In the genomic region with DNA sequence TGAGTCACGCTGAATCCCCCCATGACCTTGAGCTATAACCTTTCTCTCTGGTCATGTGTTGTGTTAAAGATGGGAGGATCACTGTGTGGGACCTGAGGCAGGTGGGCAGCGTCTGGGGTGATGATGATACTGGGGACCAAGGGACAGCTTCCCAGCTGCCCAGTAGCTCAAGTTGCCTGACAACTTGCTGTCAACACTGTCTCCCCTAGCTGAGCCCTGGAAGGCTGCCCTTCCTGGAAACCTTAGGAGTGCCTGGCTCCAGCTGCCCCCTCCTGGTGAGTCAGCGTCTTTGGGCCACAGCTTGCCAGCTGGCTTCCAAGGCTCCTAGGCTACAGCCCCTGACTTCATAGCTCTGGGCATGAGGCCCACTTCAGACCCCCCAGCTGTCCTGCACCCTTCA, we compare ENCODE assay signal across 8 mouse cellular contexts. TPM values are rescaled to one million over a fixed set of nuclear protein-coding genes. Genes with fewer than 3 reads are reported as not detected.
DNase-seq lines count a peak whose midpoint lies in the region; ATAC-seq and TF ChIP-seq lines count a peak whose summit lies in the region.

No protein-coding gene starts in this region.

- peak; percentile 24; the same call in 1 of the 2 replicates for TF ChIP-seq CTCF in embryonic fibroblast, embryonic 13.5 days (IDR thresholded peaks at IDR 0.05; ENCODE audit: borderline replicate concordance, insufficient read depth, low read length)
- peak; percentile 69 for TF ChIP-seq CTCF in layer of hippocampus, adult 2 months (conservative IDR thresholded peaks at IDR 0.05)

- no peak for TF ChIP-seq POLR2A in embryonic fibroblast, embryonic 13.5 days (IDR thresholded peaks at IDR 0.05; ENCODE audit: low read depth, low read length)

- H3K4me2 ChIP-seq in heart, embryonic 12.5 days, result no peak overlapping the region

- no peak overlapping the region for H3K9ac ChIP-seq in heart, embryonic 12.5 days

- no peak for ATAC-seq in heart, embryonic 12.5 days (ENCODE audit: insufficient number of reproducible peaks, low FRiP score)

- H3K9me3 ChIP-seq in heart, embryonic 12.5 days (replicated peaks), result peaks cover 3% of the 10 kb centered on the region; the same call in 1 of the 2 replicates

- H3K4me3 ChIP-seq in heart, embryonic 12.5 days, result no peak overlapping the region
- H3K4me3 ChIP-seq in embryonic fibroblast, embryonic 13.5 days (ENCODE audit: insufficient read depth, low read length), result no peak overlapping the region
- no peak overlapping the region for H3K4me3 ChIP-seq in layer of hippocampus, adult 2 months

- DNase-seq in heart, adult 18-20 months, result peak; percentile 24 to 31
- DNase-seq in right cerebral cortex, postnatal 10 days (ENCODE audit: low spot score in 2 of 2), result peak; percentile 45 to 68
- DNase-seq in right cerebral cortex, postnatal 25 days, result no peak
- DNase-seq in layer of hippocampus, adult 2 months (ENCODE audit: low spot score in 2 of 2), result peak in 1 of 2 experiments; percentile 24
- DNase-seq in B cell, adult 2 months, result no peak
- DNase-seq in left cerebral cortex, postnatal 36 days (ENCODE audit: low spot score in 2 of 2), result no peak

- 30% methylated on average over 3 of the region's 3 CpGs for WGBS in heart, embryonic 12.5 days

- H3K27ac ChIP-seq in heart, embryonic 12.5 days (ENCODE audit: poor library complexity, severe bottlenecking), result no peak overlapping the region
- H3K27ac ChIP-seq in embryonic fibroblast, embryonic 13.5 days (ENCODE audit: insufficient read depth, low read length), result no peak overlapping the region
- H3K27ac ChIP-seq in layer of hippocampus, adult 2 months, result no peak overlapping the region

- intact Hi-C loops in left cerebral cortex, postnatal 36 days (cut with DNase I), result no loop called here

- H3K4me1 ChIP-seq in heart, embryonic 12.5 days (replicated peaks), result peaks cover 12% of the 10 kb centered on the region
- H3K4me1 ChIP-seq in embryonic fibroblast, embryonic 13.5 days (ENCODE audit: control insufficient read depth, insufficient read depth, low read length), result no peaks in the 10 kb centered on the region

- peaks cover 71% of the 10 kb centered on the region for H3K27me3 ChIP-seq in heart, embryonic 12.5 days (replicated peaks)

- H3K36me3 ChIP-seq in heart, embryonic 12.5 days, result no peaks in the 10 kb centered on the region

RNA-seq across cellular contexts. Expression of gene Pvalb, which starts 1.0 kb away (rescaled TPM):
- total RNA-seq in heart, adult 18-20 months (2021), result under 1 TPM; 0.57 to 0.93 TPM
- polyA plus RNA-seq in heart, embryonic 12.5 days (2016; fragmentation: Nextera tagmentation; extraction: Ambion mirVana), result 0.21 and 0.49 TPM in 2 replicates
- not detected in 2 replicates for polyA plus RNA-seq in embryonic fibroblast, embryonic 13.5 days (2011; ENCODE audit: insufficient read length, low read depth, missing spikeins)
- 10 to 100 TPM; 57.3 to 63.3 TPM for total RNA-seq in layer of hippocampus, adult 2 months (2021)
- 100 to 1,000 TPM in 1 of 2 experiments, 10 to 100 TPM in 1; 73.3 to 114 TPM for total RNA-seq in left cerebral cortex, postnatal 36 days (2021)

RNA-seq across cellular contexts. Expression of gene Ift27, which starts 31.3 kb away (rescaled TPM):
- 10 to 100 TPM in 1 of 2 experiments, 1 to 10 TPM in 1; 8.2 to 11.6 TPM for total RNA-seq in heart, adult 18-20 months (2021)
- polyA plus RNA-seq in heart, embryonic 12.5 days (2016; fragmentation: Nextera tagmentation; extraction: Ambion mirVana), result 34.4 and 38.0 TPM in 2 replicates
- polyA plus RNA-seq in embryonic fibroblast, embryonic 13.5 days (2011; ENCODE audit: insufficient read length, low read depth, missing spikeins), result 35.1 and 35.9 TPM in 2 replicates
- 10 to 100 TPM; 22.7 to 23.3 TPM for total RNA-seq in layer of hippocampus, adult 2 months (2021)
- total RNA-seq in left cerebral cortex, postnatal 36 days (2021), result 10 to 100 TPM; 34.5 to 38.1 TPM

RNA-seq across cellular contexts. Expression of gene Ncf4, which starts 39.4 kb away (rescaled TPM):
- total RNA-seq in heart, adult 18-20 months (2021), result 1 to 10 TPM; 2.0 to 2.8 TPM
- polyA plus RNA-seq in heart, embryonic 12.5 days (2016; fragmentation: Nextera tagmentation; extraction: Ambion mirVana), result 11.2 and 13.7 TPM in 2 replicates
- 1.3 TPM in 1 of 2 replicates, not detected in the other for polyA plus RNA-seq in embryonic fibroblast, embryonic 13.5 days (2011; ENCODE audit: insufficient read length, low read depth, missing spikeins)
- 1 to 10 TPM in 1 of 2 experiments, under 1 TPM in 1; 0.69 to 2.0 TPM for total RNA-seq in layer of hippocampus, adult 2 months (2021)
- total RNA-seq in left cerebral cortex, postnatal 36 days (2021), result 1 to 10 TPM; 1.2 TPM

Comparison
In these comparisons a context has a peak if more than half of its experiments do, and no peak if none do; other contexts are left out.
1. DNase-seq: peak in heart, adult 18-20 months (2 of 2) and right cerebral cortex, postnatal 10 days (2 of 2); none in right cerebral cortex, postnatal 25 days (single experiment), B cell, adult 2 months (0 of 2) and left cerebral cortex, postnatal 36 days (0 of 2).
2. RNA of gene Pvalb, which starts 1.0 kb away (total RNA-seq): 73.3 to 114 TPM in left cerebral cortex, postnatal 36 days and 57.3 to 63.3 TPM in layer of hippocampus, adult 2 months; 0.57 to 0.93 TPM in heart, adult 18-20 months; every median in the first group is over 10 times any median in the second.